Mouse (Mus musculus): ENCODE measurements around the gene Fpr-rs3. TPM values are rescaled to one million over a fixed set of nuclear protein-coding genes. Genes with fewer than 3 reads are reported as not detected.

Fpr-rs3 gene
- polyA plus RNA-seq (2012; rRNA removed): not detected in 2 replicates

DNA sequence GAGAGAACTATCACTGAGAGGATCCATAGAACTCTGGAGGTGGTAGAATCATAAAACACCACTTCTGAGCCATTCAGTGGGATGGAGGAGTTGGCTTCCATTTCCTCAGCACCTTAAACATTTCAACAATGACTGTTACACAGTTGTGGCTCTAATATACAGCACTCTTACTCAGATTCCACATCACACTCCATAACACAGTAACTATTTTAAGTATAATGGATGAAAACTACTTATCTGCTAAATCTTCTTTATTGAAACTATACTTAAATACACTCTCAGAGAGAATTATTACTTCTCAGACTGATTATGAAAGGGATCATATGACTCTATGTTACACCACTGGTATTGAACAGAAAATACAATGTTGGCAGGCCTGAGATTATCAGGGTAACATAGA, at the start of gene Fpr-rs3:
Gene Fpr-rs3 (minus strand): TSS at position 101 of the 400 bp plus-strand sequence.
- no peak for DNase-seq (ENCODE audit: low read depth, low spot score)

DNA sequence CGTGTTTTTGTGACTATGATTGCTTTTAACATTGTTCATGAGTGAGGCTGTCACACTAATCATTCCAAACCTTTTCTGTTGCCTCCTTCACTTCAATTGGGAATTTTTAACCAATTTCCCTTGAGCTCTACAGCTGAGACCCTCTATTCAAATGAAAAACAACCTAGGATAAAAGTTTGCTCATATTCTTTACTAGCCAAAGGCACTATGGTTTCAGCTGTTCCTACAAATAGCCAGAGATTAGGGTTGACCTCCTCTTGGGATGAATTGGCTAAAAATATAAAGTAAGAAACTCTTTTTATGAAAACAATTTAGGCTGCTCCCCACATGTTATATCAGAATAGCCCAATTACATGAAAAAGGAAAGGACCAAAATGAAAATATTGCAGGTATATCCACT, 28.4 kb downstream of the Fpr-rs3 start, which contains the start of gene Vmn2r110:
Gene Vmn2r110 (minus strand): TSS at position 101 of the 400 bp plus-strand sequence.
- 23% methylated on average over 1 of the region's 1 CpGs for WGBS
- no peak for DNase-seq (ENCODE audit: low read depth, low spot score)

Other genes starting within 250 kb of the Fpr-rs3 start
- gene Vmn1r224, start 210.7 kb downstream of the Fpr-rs3 start, polyA plus RNA-seq (2012; rRNA removed): not detected in 2 replicates
- gene Vmn2r108, start 143.5 kb downstream of the Fpr-rs3 start, polyA plus RNA-seq (2012; rRNA removed): not detected in 2 replicates
- not detected in 2 replicates for gene Vmn1r225, start 126.7 kb downstream of the Fpr-rs3 start, polyA plus RNA-seq (2012; rRNA removed)
- gene Vmn2r109, start 60.1 kb downstream of the Fpr-rs3 start, polyA plus RNA-seq (2012; rRNA removed): not detected in 2 replicates
- gene Vmn2r110, start 28.5 kb downstream of the Fpr-rs3 start, polyA plus RNA-seq (2012; rRNA removed): not detected in 2 replicates
- gene Vmn1r226, start 58.0 kb upstream of the Fpr-rs3 start, polyA plus RNA-seq (2012; rRNA removed): not detected in 2 replicates
- not detected in 2 replicates for gene Vmn1r227, start 105.0 kb upstream of the Fpr-rs3 start, polyA plus RNA-seq (2012; rRNA removed)
- gene Vmn1r228, start 161.3 kb upstream of the Fpr-rs3 start, polyA plus RNA-seq (2012; rRNA removed): not detected in 2 replicates
- gene Vmn1r229, start 186.7 kb upstream of the Fpr-rs3 start, polyA plus RNA-seq (2012; rRNA removed): not detected in 2 replicates
- not detected in 2 replicates for gene Vmn1r230, start 215.6 kb upstream of the Fpr-rs3 start, polyA plus RNA-seq (2012; rRNA removed)